Mouse (Mus musculus) v-Abl transformed pro-B cells (cell line): Measurements from ENCODE around the gene Nup214.

Experiments used
- in situ Hi-C, 2 experiments: fragments of 400-800 bp; cut with MboI; formaldehyde crosslinking; loops; one replicate each; pipeline ENCODE4 v1.15.1; 2025; ENCODE audit not compliant: unreplicated experiment in 2 of 2

Gene Nup214

GRCm38 (mm10) chr2:32085231-32085630 is 111.0 kb downstream of the Nup214 start:
- in situ Hi-C loops, result loop anchor here (5.0 kb wide), 2 partner anchors 37 to 42 kb away; no protein-coding TSS in a partner anchor

GRCm38 (mm10) chr2:32087606-32088005 is 113.4 kb downstream of the Nup214 start:
- in situ Hi-C loops, result loop anchor here (5.0 kb wide), 2 partner anchors 35 to 40 kb away; no protein-coding TSS in a partner anchor

GRCm38 (mm10) chr2:32088372-32088981 is 114.2 kb downstream of the Nup214 start:
- in situ Hi-C loops, result loop anchor here (5.0 kb wide), 2 partner anchors 34 to 39 kb away; no protein-coding TSS in a partner anchor

- in situ Hi-C loops, result loop anchor here (5.0 kb wide), 2 partner anchors 33 to 38 kb away; no protein-coding TSS in a partner anchor
Observed at GRCm38 (mm10) chr2:32089606-32090005, 115.4 kb downstream of the Nup214 start.

- in situ Hi-C loops, result no loop called here
Observed at GRCm38 (mm10) chr2:32090145-32090544, 115.9 kb downstream of the Nup214 start.

- in situ Hi-C loops, result no loop called here
Observed at GRCm38 (mm10) chr2:32091956-32092355, 117.7 kb downstream of the Nup214 start.

- in situ Hi-C loops, result no loop called here
Observed at GRCm38 (mm10) chr2:32094001-32094707, 119.9 kb downstream of the Nup214 start.

GRCm38 (mm10) chr2:32095351-32096121 is 121.3 kb downstream of the Nup214 start, which contains the start of gene Plpp7:
Plpp7 (plus strand) TSS chr2:32095528.
- in situ Hi-C loops, result no loop called here

GRCm38 (mm10) chr2:32096122-32096420 is 121.8 kb downstream of the Nup214 start:
- in situ Hi-C loops, result no loop called here

GRCm38 (mm10) chr2:32102944-32103343 is 128.7 kb downstream of the Nup214 start:
- in situ Hi-C loops, result no loop called here

GRCm38 (mm10) chr2:32103557-32103956 is 129.3 kb downstream of the Nup214 start:
- in situ Hi-C loops, result no loop called here
